Mouse (Mus musculus): ENCODE measurements at regions not wholly inside any gene's neighbourhood (a gene's known extent, or its start where the extent isn't known, plus 50 kb on each side); places are given as distances from the start of the nearest gene placed in this dataset.

GRCm38 (mm10) chr4:82183974-82184373 lies 521.6 kb downstream of the Nfib start:
- TF ChIP-seq CTCF (IDR thresholded peaks at IDR 0.05; ENCODE audit: control insufficient read depth, insufficient read depth, insufficient read length) (no peak), USF1 (IDR thresholded peaks at IDR 0.05; ENCODE audit: low read depth) (no peak), MAX (IDR thresholded peaks at IDR 0.05) (no peak), MYOD1 (IDR thresholded peaks at IDR 0.05; ENCODE audit: control insufficient read depth, insufficient read length, low read depth) (no peak)
